9 mouse cellular contexts compared by ENCODE assay signal in genomic region chr12:67059136-67060014, GRCm38 (mm10).
A peak's percentile ranks its signal among the peaks of the same experiment; 100 is the strongest.
DNase-seq lines count a peak whose midpoint lies in the region; ATAC-seq and TF ChIP-seq lines count a peak whose summit lies in the region.
"Had no signal": no experiment of that assay in that cellular context is flagged by ENCODE, and none has a peak within 500 bp of the region (broad histone marks: within the 10 kb centered on the region; RNA-seq: fewer than 3 reads in every experiment).

No protein-coding gene starts in this region.

- no peak overlapping the region for H3K4me2 ChIP-seq in limb, embryonic 11.5 days (ENCODE audit: low read depth, severe bottlenecking)
- H3K4me2 ChIP-seq in liver, embryonic 16.5 days (ENCODE audit: low read depth, low read length): no peak overlapping the region

- H3K9ac ChIP-seq in limb, embryonic 11.5 days (ENCODE audit: low read length): no peak overlapping the region
- no peak overlapping the region for H3K9ac ChIP-seq in liver, embryonic 16.5 days (ENCODE audit: low read depth, low read length)

- TF ChIP-seq CTCF in brain, embryonic 14.5 days (IDR thresholded peaks at IDR 0.05; ENCODE audit: borderline replicate concordance, extremely low read depth, insufficient read depth, insufficient read length): no peak
- TF ChIP-seq CTCF in cerebellum, adult 2 months (IDR thresholded peaks at IDR 0.05; ENCODE audit: borderline replicate concordance, insufficient read depth, low read depth, low read length): no peak

- no peaks in the 10 kb centered on the region for H3K4me1 ChIP-seq in limb, embryonic 11.5 days (ENCODE audit: control insufficient read depth, insufficient read depth, low read length)
- H3K4me1 ChIP-seq in limb, embryonic 10.5 days: no peaks in the 10 kb centered on the region
- no peaks in the 10 kb centered on the region for H3K4me1 ChIP-seq in liver, embryonic 16.5 days (ENCODE audit: control insufficient read depth, low read depth, low read length)
- H3K4me1 ChIP-seq in cerebellum, adult 2 months (ENCODE audit: control insufficient read depth, insufficient read depth, low read length): no peaks in the 10 kb centered on the region

- peak; percentile 93 for ATAC-seq in limb, embryonic 11.5 days (ENCODE audit: insufficient number of reproducible peaks, low FRiP score, low TSS enrichment, low read depth)
- peak; percentile 91 to 96 for ATAC-seq in hematopoietic stem cell, adult 5-6 weeks (replicated peaks in 1 of 2; ENCODE audit: insufficient read depth in 1 of 2, low FRiP score in 2 of 2, low TSS enrichment in 1 of 2, low read depth in 1 of 2, poor library complexity in 2 of 2, severe bottlenecking in 2 of 2)
- peak; percentile 78 for ATAC-seq in liver, embryonic 16.5 days (ENCODE audit: low read depth)

- H3K36me3 ChIP-seq in limb, embryonic 11.5 days (ENCODE audit: control insufficient read depth, insufficient read depth, low read length): no peaks in the 10 kb centered on the region
- H3K36me3 ChIP-seq in limb, embryonic 10.5 days: no peaks in the 10 kb centered on the region
- H3K36me3 ChIP-seq in liver, embryonic 16.5 days (ENCODE audit: control insufficient read depth, insufficient read depth): no peaks in the 10 kb centered on the region

- 70% methylated on average over 19 of the region's 19 CpGs for WGBS in limb, embryonic 11.5 days
- 58% methylated on average over 19 of the region's 19 CpGs for WGBS in limb, embryonic 10.5 days
- WGBS in liver, embryonic 16.5 days (ENCODE audit: insufficient replicate concordance): 48% methylated on average over 19 of the region's 19 CpGs
- WGBS in cerebellum, adult 2 months: 58% methylated on average over 19 of the region's 19 CpGs

- H3K9me3 ChIP-seq in limb, embryonic 11.5 days (ENCODE audit: control insufficient read depth, low read length): peaks cover 3% of the 10 kb centered on the region; the same call in 1 of the 2 replicates
- H3K9me3 ChIP-seq in limb, embryonic 10.5 days (replicated peaks): no peaks in the 10 kb centered on the region
- peaks cover 4% of the 10 kb centered on the region for H3K9me3 ChIP-seq in liver, embryonic 16.5 days (replicated peaks; ENCODE audit: control insufficient read depth, low read length)

- no peak for DNase-seq in limb, embryonic 11.5 days (ENCODE audit: low spot score)
- DNase-seq in limb, embryonic 10.5 days (ENCODE audit: low spot score): no peak
- DNase-seq in brain, embryonic 14.5 days (ENCODE audit: low read depth): peak; percentile 47
- DNase-seq in urinary bladder, postnatal 4 days (ENCODE audit: low spot score in 2 of 2): no peak
- no peak for DNase-seq in cerebellum, adult 11 months
- DNase-seq in cerebellum, adult 2 months: no peak

- H3K27ac ChIP-seq in limb, embryonic 11.5 days (replicated peaks; ENCODE audit: low read depth, low read length): no peak overlapping the region
- H3K27ac ChIP-seq in limb, embryonic 10.5 days: no peak overlapping the region
- H3K27ac ChIP-seq in liver, embryonic 16.5 days (ENCODE audit: low read length): no peak overlapping the region
- H3K27ac ChIP-seq in cerebellum, adult 2 months (ENCODE audit: insufficient read depth, low read length): no peak overlapping the region
- H3K27ac ChIP-seq: macrophage had no signal

- no peaks in the 10 kb centered on the region for H3K27me3 ChIP-seq in limb, embryonic 11.5 days (ENCODE audit: control insufficient read depth, insufficient read depth, low read length)
- H3K27me3 ChIP-seq in limb, embryonic 10.5 days (ENCODE audit: low read depth, poor library complexity, severe bottlenecking): no peaks in the 10 kb centered on the region
- H3K27me3 ChIP-seq in liver, embryonic 16.5 days (ENCODE audit: control insufficient read depth, insufficient read depth, low read depth, low read length): no peaks in the 10 kb centered on the region
- H3K27me3 ChIP-seq in cerebellum, adult 2 months (ENCODE audit: control insufficient read depth, insufficient read depth, low read length): peaks cover 3% of the 10 kb centered on the region; the same call in 1 of the 2 replicates

- TF ChIP-seq POLR2A in brain, embryonic 14.5 days (IDR thresholded peaks at IDR 0.05; ENCODE audit: borderline replicate concordance, extremely low read depth, insufficient read depth, insufficient read length, poor library complexity, severe bottlenecking): no peak
- no peak for TF ChIP-seq POLR2A in cerebellum, adult 2 months (IDR thresholded peaks at IDR 0.05; ENCODE audit: borderline replicate concordance, insufficient read depth, low read length)

- H3K4me3 ChIP-seq in limb, embryonic 11.5 days (ENCODE audit: low read depth, low read length): no peak overlapping the region
- H3K4me3 ChIP-seq in limb, embryonic 10.5 days: no peak overlapping the region
- H3K4me3 ChIP-seq in liver, embryonic 16.5 days (ENCODE audit: low read depth, low read length): no peak overlapping the region
- H3K4me3 ChIP-seq in cerebellum, adult 2 months (replicated peaks; ENCODE audit: insufficient read depth, low read depth, low read length): no peak overlapping the region
